Mouse (Mus musculus): Measurements from ENCODE around the gene Gpr4.

Gpr4 gene

GRCm38 (mm10) chr7:19265928-19266822 lies 53.8 kb downstream of the Gpr4 start:
- DNase-seq, result peak; percentile 42 to 73

GRCm38 (mm10) chr7:19267051-19267450 lies 54.7 kb downstream of the Gpr4 start:
- no peak for DNase-seq

- DNase-seq, result peak; percentile 42 to 65
These were observed 56.8 kb downstream of the Gpr4 start for GRCm38 (mm10) chr7:19268993-19269681.

GRCm38 (mm10) chr7:19269721-19270441 lies 57.5 kb downstream of the Gpr4 start:
- DNase-seq, result peak; percentile 82 to 92

GRCm38 (mm10) chr7:19270509-19271237 lies 58.3 kb downstream of the Gpr4 start:
- peak in 1 of 2 experiments; percentile 60 for DNase-seq

GRCm38 (mm10) chr7:19271238-19272172 lies 59.2 kb downstream of the Gpr4 start, which contains the start of gene Vasp:
Gene Vasp (minus strand): TSS chr7:19271817.
- DNase-seq, result peak; percentile 90 to 92

- peak; percentile 92 to 93 for DNase-seq
These were observed 59.9 kb downstream of the Gpr4 start for GRCm38 (mm10) chr7:19272173-19272764.
